Mouse (Mus musculus): ENCODE results near the gene Galnt14. TPM values are rescaled to one million over a fixed set of nuclear protein-coding genes. Genes with fewer than 3 reads are reported as not detected.

Galnt14 gene
- polyA plus RNA-seq (2014; fragmentation: Illumina TruSeq; extraction: RNeasy Lipid Tissue Mini Kit (QIAGEN cat#74804); ENCODE audit: low read depth, low replicate concordance), result 11.2 TPM

DNA sequence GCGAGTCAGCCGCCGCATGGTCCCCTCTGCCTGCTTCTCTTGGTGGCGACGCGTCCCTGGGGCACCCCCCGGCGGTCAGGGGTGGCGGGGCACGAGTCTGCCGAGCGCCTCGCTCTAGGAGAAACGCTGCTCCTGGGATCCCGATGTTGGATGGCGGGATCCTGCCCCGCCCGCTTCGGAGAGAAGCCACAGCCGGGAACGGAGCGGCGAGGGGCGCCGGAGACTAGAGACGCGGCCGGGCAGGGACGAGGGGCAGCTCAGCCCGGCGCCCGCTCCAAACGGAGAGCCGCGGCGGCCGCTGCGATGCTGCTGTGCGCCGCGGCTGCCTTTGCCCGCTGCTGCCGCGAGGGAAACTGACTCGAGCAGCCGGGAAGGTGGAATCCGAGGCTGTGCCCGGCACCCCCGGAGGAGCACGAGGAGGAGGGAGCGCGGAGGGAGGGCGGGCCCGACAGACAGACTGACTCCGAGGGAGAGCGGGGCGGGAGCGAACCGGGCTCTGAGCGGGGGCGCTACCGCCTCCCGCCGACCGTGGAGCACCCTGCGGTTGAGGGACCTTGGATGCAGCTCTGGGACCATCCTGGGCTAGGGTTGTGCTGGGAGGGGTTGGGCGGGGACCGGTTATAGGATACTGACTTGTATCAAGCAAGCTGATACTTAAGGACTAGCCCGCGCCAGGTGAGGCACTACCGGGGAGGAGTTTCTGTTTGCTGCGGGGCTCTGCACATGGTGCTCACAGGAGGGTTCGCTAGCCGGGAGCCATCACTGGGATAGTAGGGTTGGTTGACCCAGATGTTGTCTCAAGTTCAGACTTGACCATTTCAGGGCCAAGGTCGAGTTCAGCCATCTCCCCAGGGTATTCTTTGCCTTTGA, at the start of gene Galnt14:
Galnt14 (minus strand) TSS at position 412 of the 870 bp plus-strand sequence.

Other genes with a start within 250 kb of the Galnt14 start
- 36.2 TPM for gene Ehd3, start 93.7 kb upstream of the Galnt14 start, polyA plus RNA-seq (2014; fragmentation: Illumina TruSeq; extraction: RNeasy Lipid Tissue Mini Kit (QIAGEN cat#74804); ENCODE audit: low read depth, low replicate concordance)
- gene Xdh, start 239.7 kb upstream of the Galnt14 start, polyA plus RNA-seq (2014; fragmentation: Illumina TruSeq; extraction: RNeasy Lipid Tissue Mini Kit (QIAGEN cat#74804); ENCODE audit: low read depth, low replicate concordance), result 98.3 TPM

All from adipose tissue, adult 10 weeks (tissue).